Mouse (Mus musculus) neural tube, embryonic 15.5 days (tissue): ENCODE data around the gene Ikzf3. TPM values are rescaled to one million over a fixed set of nuclear protein-coding genes. Genes with fewer than 3 reads are reported as not detected.

Experiments
- ATAC-seq: fragments of 200-750 bp; cut with Nextera tagmentation; 2 replicates; pipeline ENCODE4 v1.8.0; 2017; ENCODE audit warnings: mild to moderate bottlenecking, moderate TSS enrichment, moderate library complexity; ENCODE audit not compliant: low FRiP score
- H3K27ac ChIP-seq: fragments of 300-500 bp; sonication (generic); replicated peaks from 2 replicates; pipeline ENCODE4 v1.5.1; 2015; ENCODE audit warnings: mild to moderate bottlenecking, inconsistent platforms
- H3K27me3 ChIP-seq: fragments of 300-500 bp; sonication (generic); replicated peaks from 2 replicates; pipeline ENCODE4 v1.6.1; 2015; ENCODE audit warnings: inconsistent platforms
- H3K36me3 ChIP-seq: fragments of 300-500 bp; sonication (generic); 2 replicates; pipeline ENCODE4 v1.6.1; 2015; ENCODE audit warnings: inconsistent platforms
- H3K4me1 ChIP-seq: fragments of 300-500 bp; sonication (generic); 2 replicates; pipeline ENCODE4 v1.6.1; 2015; ENCODE audit warnings: inconsistent platforms
- H3K4me2 ChIP-seq: fragments of 300-500 bp; sonication (generic); 2 replicates; pipeline ENCODE4 v1.6.1; 2015; ENCODE audit warnings: inconsistent platforms, mild to moderate bottlenecking, moderate library complexity
- H3K4me3 ChIP-seq: fragments of 300-500 bp; sonication (generic); replicated peaks from 2 replicates; pipeline ENCODE4 v1.5.1; 2015; ENCODE audit warnings: mild to moderate bottlenecking, inconsistent platforms
- H3K9ac ChIP-seq: fragments of 300-500 bp; sonication (generic); replicated peaks from 2 replicates; pipeline ENCODE4 v1.6.1; 2015; ENCODE audit warnings: mild to moderate bottlenecking, inconsistent platforms
- H3K9me3 ChIP-seq: fragments of 300-500 bp; sonication (generic); replicated peaks from 2 replicates; pipeline ENCODE4 v1.6.1; 2016; ENCODE audit warnings: inconsistent platforms
- WGBS: fragments of 180-500 bp; shearing (Covaris S2); methylation state at CpG from one replicate; pipeline ENCODE4 v1.1.7; 2015; ENCODE audit warnings: mixed read lengths; 5-methylcytosine and 5-hydroxymethylcytosine counted together
- polyA plus RNA-seq: library from polyadenylated mRNA; unstranded; fragments of >200 nt; fragmentation: Nextera tagmentation; extraction: Ambion mirVana; gene quantifications from 2 replicates; pipeline ENCODE4 v1.2.1, GENCODE M21; 2015

Gene Ikzf3
- polyA plus RNA-seq, 1 experiment from 2014 or later, result 0.18 TPM

GRCm38 (mm10) chr11:98497388-98498288, 48.2 kb downstream of the Ikzf3 start:
- Histone ChIP-seq H3K27me3 (peaks cover 16% of the 10 kb centered on the region), H3K4me1 (peaks cover 23% of the 10 kb centered on the region), H3K4me2 (peak overlapping the region; percentile 40), H3K36me3 (no peaks in the 10 kb centered on the region), H3K27ac (peak overlapping the region; percentile 83), H3K9me3 (no peaks in the 10 kb centered on the region), H3K4me3 (no peak overlapping the region), H3K9ac (no peak overlapping the region; the same call in 1 of the 2 replicates)
- ATAC-seq, result peak; percentile 79
- WGBS, result 6% methylated on average over 22 of the region's 22 CpGs

GRCm38 (mm10) chr11:98495176-98495719, 50.6 kb downstream of the Ikzf3 start:
- H3K9ac ChIP-seq, result no peak overlapping the region
- 94% methylated on average over 5 of the region's 5 CpGs for WGBS
- no peak for ATAC-seq

GRCm38 (mm10) chr11:98493394-98493793, 52.4 kb downstream of the Ikzf3 start:
- Histone ChIP-seq H3K27me3 (peaks cover 21% of the 10 kb centered on the region), H3K9ac (no peak overlapping the region), H3K4me2 (no peak overlapping the region), H3K36me3 (no peaks in the 10 kb centered on the region), H3K27ac (no peak overlapping the region), H3K4me1 (peaks cover 26% of the 10 kb centered on the region), H3K4me3 (no peak overlapping the region), H3K9me3 (no peaks in the 10 kb centered on the region)
- 71% methylated on average over 9 of the region's 9 CpGs for WGBS
- no peak for ATAC-seq

More at GRCm38 (mm10) chr11:98495176-98495719, 50.6 kb downstream of the Ikzf3 start:
- Histone ChIP-seq H3K4me1 (peaks cover 20% of the 10 kb centered on the region), H3K27me3 (peaks cover 16% of the 10 kb centered on the region), H3K4me3 (no peak overlapping the region), H3K4me2 (no peak overlapping the region), H3K9me3 (no peaks in the 10 kb centered on the region), H3K36me3 (no peaks in the 10 kb centered on the region), H3K27ac (no peak overlapping the region)

GRCm38 (mm10) chr11:98492959-98493358, 52.9 kb downstream of the Ikzf3 start:
- Histone ChIP-seq H3K4me1 (peaks cover 21% of the 10 kb centered on the region), H3K9me3 (no peaks in the 10 kb centered on the region), H3K4me2 (no peak overlapping the region), H3K9ac (no peak overlapping the region), H3K27me3 (peaks cover 21% of the 10 kb centered on the region), H3K36me3 (no peaks in the 10 kb centered on the region), H3K27ac (no peak overlapping the region), H3K4me3 (no peak overlapping the region)
- WGBS, result 17% methylated on average over 7 of the region's 7 CpGs
- ATAC-seq, result no peak

GRCm38 (mm10) chr11:98491571-98491970, 54.3 kb downstream of the Ikzf3 start:
- H3K4me3 ChIP-seq, result no peak overlapping the region
- no peak for ATAC-seq
- H3K27me3 ChIP-seq, result peaks cover 21% of the 10 kb centered on the region
- no peak overlapping the region for H3K9ac ChIP-seq
- no peaks in the 10 kb centered on the region for H3K9me3 ChIP-seq
- H3K4me1 ChIP-seq, result peaks cover 10% of the 10 kb centered on the region
- 94% methylated on average over 7 of the region's 7 CpGs for WGBS
- no peaks in the 10 kb centered on the region for H3K36me3 ChIP-seq
- H3K27ac ChIP-seq, result no peak overlapping the region
- H3K4me2 ChIP-seq, result no peak overlapping the region

GRCm38 (mm10) chr11:98488540-98489234, 57.1 kb downstream of the Ikzf3 start:
- Histone ChIP-seq H3K4me2 (no peak overlapping the region), H3K36me3 (no peaks in the 10 kb centered on the region), H3K9ac (no peak overlapping the region), H3K9me3 (no peaks in the 10 kb centered on the region), H3K4me3 (no peak overlapping the region), H3K4me1 (peaks cover 6% of the 10 kb centered on the region; the same call in 1 of the 2 replicates), H3K27me3 (peaks cover 10% of the 10 kb centered on the region; the same call in 1 of the 2 replicates), H3K27ac (0 out of 2 replicates have a peak overlapping the region, but pooled peaks have one; percentile 41)
- ATAC-seq, result no peak
- 51% methylated on average over 20 of the region's 20 CpGs for WGBS

GRCm38 (mm10) chr11:98487526-98488040, 58.2 kb downstream of the Ikzf3 start:
- Histone ChIP-seq H3K9me3 (no peaks in the 10 kb centered on the region), H3K27me3 (peaks cover 7% of the 10 kb centered on the region), H3K9ac (no peak overlapping the region), H3K27ac (no peak overlapping the region), H3K4me3 (no peak overlapping the region), H3K36me3 (no peaks in the 10 kb centered on the region), H3K4me2 (no peak overlapping the region), H3K4me1 (peaks cover 6% of the 10 kb centered on the region; the same call in 1 of the 2 replicates)
- WGBS, result 78% methylated on average over 5 of the region's 5 CpGs
- ATAC-seq, result no peak

- no peak overlapping the region for H3K27ac ChIP-seq
- H3K4me3 ChIP-seq, result no peak overlapping the region
- no peak overlapping the region for H3K4me2 ChIP-seq
- no peak for ATAC-seq
- 90% methylated on average over 2 of the region's 2 CpGs for WGBS
- H3K9ac ChIP-seq, result no peak overlapping the region
- peaks cover 9% of the 10 kb centered on the region for H3K27me3 ChIP-seq
- peaks cover 6% of the 10 kb centered on the region; the same call in 1 of the 2 replicates for H3K4me1 ChIP-seq
- no peaks in the 10 kb centered on the region for H3K9me3 ChIP-seq
- no peaks in the 10 kb centered on the region for H3K36me3 ChIP-seq
These were observed 60.1 kb downstream of the Ikzf3 start for GRCm38 (mm10) chr11:98485749-98486148.

GRCm38 (mm10) chr11:98482067-98482466, 63.8 kb downstream of the Ikzf3 start:
- H3K4me1 ChIP-seq, result no peaks in the 10 kb centered on the region
- H3K9ac ChIP-seq, result no peak overlapping the region
- H3K27ac ChIP-seq, result no peak overlapping the region
- no peak for ATAC-seq
- no peak overlapping the region for H3K4me3 ChIP-seq
- WGBS, result 86% methylated on average over 10 of the region's 10 CpGs
- H3K27me3 ChIP-seq, result peaks cover 7% of the 10 kb centered on the region
- no peak overlapping the region for H3K4me2 ChIP-seq
- no peaks in the 10 kb centered on the region for H3K9me3 ChIP-seq
- H3K36me3 ChIP-seq, result no peaks in the 10 kb centered on the region

GRCm38 (mm10) chr11:98481231-98481630, 64.6 kb downstream of the Ikzf3 start:
- Histone ChIP-seq H3K27ac (no peak overlapping the region), H3K9me3 (no peaks in the 10 kb centered on the region), H3K27me3 (peaks cover 7% of the 10 kb centered on the region), H3K36me3 (no peaks in the 10 kb centered on the region), H3K4me2 (no peak overlapping the region), H3K4me3 (no peak overlapping the region), H3K4me1 (no peaks in the 10 kb centered on the region), H3K9ac (no peak overlapping the region)
- ATAC-seq, result no peak
- WGBS, result 69% methylated on average over 6 of the region's 6 CpGs

- no peak overlapping the region for H3K27ac ChIP-seq
- H3K4me1 ChIP-seq, result no peaks in the 10 kb centered on the region
- no peak overlapping the region for H3K4me3 ChIP-seq
- 87% methylated on average over 12 of the region's 12 CpGs for whole genome bisulfite sequencing
- no peaks in the 10 kb centered on the region for H3K36me3 ChIP-seq
- no peak overlapping the region for H3K9ac ChIP-seq
- H3K27me3 ChIP-seq, result peaks cover 7% of the 10 kb centered on the region
- H3K9me3 ChIP-seq, result no peaks in the 10 kb centered on the region
- no peak overlapping the region for H3K4me2 ChIP-seq
- ATAC-seq, result no peak
These were observed 65.8 kb downstream of the Ikzf3 start for GRCm38 (mm10) chr11:98479940-98480497.
